Mouse (Mus musculus) heart, postnatal 0 days (tissue): ENCODE data around the gene Rbfox2.
"Not testable (repeated sequence)": the region's sequence is repeated elsewhere in the genome, so short reads cannot be mapped to it uniquely, and the experiment has no call there.

Experiments used
- CTCF ChIP-seq: IDR thresholded peaks from 2 replicates; pipeline ENCODE4 v1.5.1; 2016; ENCODE audit warnings: antibody characterized with exemption, control low read depth, low read depth
- EP300 ChIP-seq: IDR thresholded peaks from 2 replicates; pipeline ENCODE4 v1.6.1; 2016; ENCODE audit warnings: antibody characterized with exemption, low read depth

- TF ChIP-seq CTCF, EP300: not testable (repeated sequence)
Observed at GRCm38 (mm10) chr15:77335185-77335584, 28.4 kb upstream of the Rbfox2 start.
